Mouse (Mus musculus) olfactory bulb, adult 2 months (tissue): Measurements from ENCODE around the gene Foxa3.

Source experiments
- CTCF ChIP-seq: fragments of 200-500 bp; IDR thresholded peaks from 2 replicates; pipeline ENCODE4 v1.5.1; 2012; ENCODE audit warnings: low read depth, mild to moderate bottlenecking, low read length, moderate library complexity; ENCODE audit not compliant: insufficient read depth
- POLR2A ChIP-seq: fragments of 200-500 bp; IDR thresholded peaks from 2 replicates; pipeline ENCODE4 v1.6.1; 2012; ENCODE audit warnings: mild to moderate bottlenecking, low read depth, low read length, moderate library complexity; ENCODE audit not compliant: insufficient read depth

DNA sequence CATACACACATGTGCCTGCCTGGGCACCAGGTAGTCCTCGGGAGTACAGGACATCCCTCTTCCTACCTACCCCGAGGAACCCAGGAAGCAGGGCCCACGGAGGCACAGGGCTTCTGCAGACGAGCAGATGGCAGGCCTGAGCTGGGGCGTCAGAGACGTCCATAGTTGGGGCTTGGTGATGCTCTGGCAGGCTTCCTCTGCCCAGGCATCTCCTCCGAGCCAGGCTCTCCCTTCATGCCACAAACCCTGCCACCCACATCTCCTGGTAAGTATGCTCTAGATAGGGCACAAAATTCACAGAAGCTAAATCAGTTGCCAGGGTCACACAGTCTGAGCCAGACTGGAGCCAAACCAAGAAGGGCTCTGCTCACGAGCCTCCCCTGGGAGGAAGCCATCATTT, 26.8 kb upstream of the Foxa3 start:
- TF ChIP-seq CTCF, result no peak
- TF ChIP-seq POLR2A, result no peak
